ENCODE assay signal across 15 mouse cellular contexts in genomic region chr4:130862538-130862937, GRCm38 (mm10). TPM values are rescaled to one million over a fixed set of nuclear protein-coding genes. Genes with fewer than 3 reads are reported as not detected.
DNase-seq lines count a peak whose midpoint lies in the region; ATAC-seq and TF ChIP-seq lines count a peak whose summit lies in the region.
"Had no signal": no experiment of that assay in that cellular context is flagged by ENCODE, and none has a peak within 500 bp of the region (broad histone marks: within the 10 kb centered on the region; RNA-seq: fewer than 3 reads in every experiment).

No protein-coding gene starts in this region.

- intact Hi-C loops in heart, postnatal 36 days (cut with DNase I): no loop called here
- intact Hi-C loops in gastrocnemius, postnatal 36 days (cut with DNase I): no loop called here

- no peak for DNase-seq in heart, embryonic 10.5 days (ENCODE audit: low spot score)
- no peak for DNase-seq in heart, postnatal 36 days
- DNase-seq in hindbrain, embryonic 11.5 days (ENCODE audit: low spot score): no peak
- DNase-seq in gastrocnemius, postnatal 36 days: no peak
- DNase-seq: kidney, adult 9 months; liver, embryonic 13.5 days; right cerebral cortex, adult 18-20 months; spleen, adult 18-20 months had no signal

- H3K27me3 ChIP-seq in heart, embryonic 10.5 days (ENCODE audit: insufficient read depth, poor library complexity, severe bottlenecking): peaks cover 79% of the 10 kb centered on the region
- H3K27me3 ChIP-seq in hindbrain, embryonic 15.5 days: no peaks in the 10 kb centered on the region
- peaks cover 14% of the 10 kb centered on the region; the same call in 1 of the 2 replicates for H3K27me3 ChIP-seq in hindbrain, embryonic 11.5 days (ENCODE audit: control insufficient read depth, insufficient read depth, low read length)
- peaks cover 4% of the 10 kb centered on the region; the same call in 1 of the 2 replicates for H3K27me3 ChIP-seq in neural tube, embryonic 14.5 days (ENCODE audit: control insufficient read depth, insufficient read depth, low read length)

- 66% methylated on average over 5 of the region's 5 CpGs for WGBS in heart, embryonic 10.5 days
- 74% methylated on average over 5 of the region's 5 CpGs for WGBS in hindbrain, embryonic 15.5 days
- 84% methylated on average over 5 of the region's 5 CpGs for WGBS in hindbrain, embryonic 11.5 days
- WGBS in neural tube, embryonic 14.5 days: 77% methylated on average over 5 of the region's 5 CpGs

- H3K36me3 ChIP-seq in heart, embryonic 10.5 days: no peaks in the 10 kb centered on the region
- no peaks in the 10 kb centered on the region for H3K36me3 ChIP-seq in hindbrain, embryonic 15.5 days
- H3K36me3 ChIP-seq in hindbrain, embryonic 11.5 days (ENCODE audit: control insufficient read depth, insufficient read depth, low read length): no peaks in the 10 kb centered on the region
- no peaks in the 10 kb centered on the region for H3K36me3 ChIP-seq in neural tube, embryonic 14.5 days (ENCODE audit: control insufficient read depth, insufficient read depth, low read length)
- H3K36me3 ChIP-seq: forebrain, embryonic 15.5 days; G1E; liver, embryonic 13.5 days; midbrain, embryonic 12.5 days; neural tube, embryonic 12.5 days had no signal

- TF ChIP-seq CTCF in embryonic fibroblast, embryonic 13.5 days (IDR thresholded peaks at IDR 0.05; ENCODE audit: borderline replicate concordance, insufficient read depth, low read length): no peak

- peak overlapping the region; percentile 25; the same call in 1 of the 2 replicates for H3K27ac ChIP-seq in heart, embryonic 10.5 days
- peak overlapping the region; percentile 77; the same call in 1 of the 2 replicates for H3K27ac ChIP-seq in hindbrain, embryonic 15.5 days (replicated peaks)
- no peak overlapping the region for H3K27ac ChIP-seq in hindbrain, embryonic 11.5 days (ENCODE audit: low read depth, low read length)
- H3K27ac ChIP-seq in embryonic fibroblast, embryonic 13.5 days (ENCODE audit: insufficient read depth, low read length): peak overlapping the region; percentile 64; the same call in 1 of the 2 replicates
- 0 out of 2 replicates have a peak overlapping the region, but pooled peaks have one; percentile 70 for H3K27ac ChIP-seq in neural tube, embryonic 14.5 days (ENCODE audit: low read depth, low read length)
- H3K27ac ChIP-seq: liver, embryonic 13.5 days; midbrain, embryonic 12.5 days; neural tube, embryonic 12.5 days had no signal

- no peak for ATAC-seq in hindbrain, embryonic 15.5 days (ENCODE audit: low FRiP score, low read depth)
- ATAC-seq in hindbrain, embryonic 11.5 days (ENCODE audit: low FRiP score): no peak
- no peak for ATAC-seq in neural tube, embryonic 14.5 days (ENCODE audit: low read depth)
- ATAC-seq: forebrain, embryonic 15.5 days had no signal

- no peak overlapping the region for H3K4me3 ChIP-seq in heart, embryonic 10.5 days
- H3K4me3 ChIP-seq in hindbrain, embryonic 15.5 days: no peak overlapping the region
- H3K4me3 ChIP-seq in hindbrain, embryonic 11.5 days (ENCODE audit: low read depth, low read length): no peak overlapping the region
- no peak overlapping the region for H3K4me3 ChIP-seq in embryonic fibroblast, embryonic 13.5 days (ENCODE audit: insufficient read depth, low read length)
- H3K4me3 ChIP-seq in neural tube, embryonic 14.5 days (ENCODE audit: low read depth, low read length): no peak overlapping the region
- H3K4me3 ChIP-seq: liver, embryonic 13.5 days had no signal

- no peak for TF ChIP-seq POLR2A in embryonic fibroblast, embryonic 13.5 days (IDR thresholded peaks at IDR 0.05; ENCODE audit: low read depth, low read length)

- no peak overlapping the region for H3K9ac ChIP-seq in hindbrain, embryonic 15.5 days
- no peak overlapping the region for H3K9ac ChIP-seq in hindbrain, embryonic 11.5 days (ENCODE audit: low read depth, low read length)
- H3K9ac ChIP-seq in neural tube, embryonic 14.5 days (replicated peaks; ENCODE audit: low read depth, low read length): no peak overlapping the region
- H3K9ac ChIP-seq: liver, embryonic 13.5 days; midbrain, embryonic 12.5 days; neural tube, embryonic 12.5 days had no signal

- H3K4me1 ChIP-seq in heart, embryonic 10.5 days: peaks cover 21% of the 10 kb centered on the region
- H3K4me1 ChIP-seq in hindbrain, embryonic 15.5 days (replicated peaks): peaks cover 51% of the 10 kb centered on the region
- peaks cover 9% of the 10 kb centered on the region for H3K4me1 ChIP-seq in hindbrain, embryonic 11.5 days (replicated peaks; ENCODE audit: control insufficient read depth, insufficient read depth, low read length)
- peaks cover 5% of the 10 kb centered on the region for H3K4me1 ChIP-seq in embryonic fibroblast, embryonic 13.5 days (ENCODE audit: control insufficient read depth, insufficient read depth, low read length)
- peaks cover 25% of the 10 kb centered on the region for H3K4me1 ChIP-seq in neural tube, embryonic 14.5 days (ENCODE audit: control insufficient read depth, insufficient read depth, low read length)
- H3K4me1 ChIP-seq: liver, embryonic 13.5 days had no signal

- no peak overlapping the region for H3K4me2 ChIP-seq in hindbrain, embryonic 15.5 days
- H3K4me2 ChIP-seq in hindbrain, embryonic 11.5 days (replicated peaks; ENCODE audit: low read depth, low read length): no peak overlapping the region
- no peak overlapping the region for H3K4me2 ChIP-seq in neural tube, embryonic 14.5 days (ENCODE audit: low read depth, low read length)
- H3K4me2 ChIP-seq: liver, embryonic 13.5 days had no signal

- no peaks in the 10 kb centered on the region for H3K9me3 ChIP-seq in heart, embryonic 10.5 days
- H3K9me3 ChIP-seq in hindbrain, embryonic 15.5 days: no peaks in the 10 kb centered on the region
- no peaks in the 10 kb centered on the region for H3K9me3 ChIP-seq in hindbrain, embryonic 11.5 days (ENCODE audit: control insufficient read depth, low read length)
- no peaks in the 10 kb centered on the region for H3K9me3 ChIP-seq in neural tube, embryonic 14.5 days (ENCODE audit: control insufficient read depth, low read length)
- H3K9me3 ChIP-seq: forebrain, embryonic 15.5 days; G1E; liver, embryonic 13.5 days; midbrain, embryonic 12.5 days; neural tube, embryonic 12.5 days had no signal

RNA-seq across cellular contexts. Expression of gene Laptm5, which starts 50.4 kb away (rescaled TPM):
- 7.7 and 19.5 TPM in 2 replicates for polyA plus RNA-seq in heart, embryonic 10.5 days (2016; fragmentation: Nextera tagmentation; extraction: Ambion mirVana)
- 10 to 100 TPM; 20.7 to 27.1 TPM for total RNA-seq in heart, postnatal 36 days (2021)
- polyA plus RNA-seq in hindbrain, embryonic 15.5 days (2015; fragmentation: Nextera tagmentation; extraction: Ambion mirVana): 24.9 and 34.6 TPM in 2 replicates
- 23.4 and 32.1 TPM in 2 replicates for polyA plus RNA-seq in hindbrain, embryonic 11.5 days (2014; fragmentation: Nextera tagmentation; extraction: Ambion mirVana)
- polyA plus RNA-seq in embryonic fibroblast, embryonic 13.5 days (2011; ENCODE audit: insufficient read length, low read depth, missing spikeins): 0.50 and 10.8 TPM in 2 replicates
- 21.2 and 36.6 TPM in 2 replicates for polyA plus RNA-seq in neural tube, embryonic 14.5 days (2014; fragmentation: Nextera tagmentation; extraction: Ambion mirVana)
- 1 to 10 TPM; 4.4 to 7.9 TPM for total RNA-seq in gastrocnemius, postnatal 36 days (2021)
